Mouse (Mus musculus) urinary bladder, postnatal 36 days (tissue): ENCODE measurements around the gene Zar1l.
"Not testable (repeated sequence)": the region's sequence is repeated elsewhere in the genome, so short reads cannot be mapped to it uniquely, and the experiment has no call there.

Experiments used
- DNase-seq, 2 experiments: peaks; one replicate each; pipeline ENCODE4 v3.0.0; 2022; ENCODE audit warnings: low spot score in 2 of 2, mixed read lengths in 1 of 2

Gene Zar1l

DNA sequence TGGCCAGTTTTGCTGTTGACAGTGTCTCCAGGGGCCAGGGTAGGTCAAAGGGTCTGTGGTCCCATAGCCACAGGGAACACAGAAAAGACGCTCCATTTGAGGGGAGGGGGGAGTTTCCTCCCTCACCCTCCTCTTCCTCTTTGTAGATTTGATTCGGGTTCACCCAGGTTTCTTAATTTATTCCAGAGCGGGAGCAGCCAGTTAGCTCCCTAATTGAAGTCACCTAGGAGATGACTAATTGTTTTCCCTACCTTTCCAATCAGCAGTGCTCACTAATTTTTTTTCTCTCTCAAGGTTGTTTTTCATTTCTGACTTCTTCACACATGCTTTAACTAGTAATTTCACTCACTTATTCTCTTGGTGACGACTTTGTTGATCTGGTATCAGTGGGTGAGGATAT is at the start of gene Zar1l:
Gene Zar1l, minus strand, starts transcription at position 101 of the 400 bp plus-strand sequence.
- no peak for DNase-seq

DNA sequence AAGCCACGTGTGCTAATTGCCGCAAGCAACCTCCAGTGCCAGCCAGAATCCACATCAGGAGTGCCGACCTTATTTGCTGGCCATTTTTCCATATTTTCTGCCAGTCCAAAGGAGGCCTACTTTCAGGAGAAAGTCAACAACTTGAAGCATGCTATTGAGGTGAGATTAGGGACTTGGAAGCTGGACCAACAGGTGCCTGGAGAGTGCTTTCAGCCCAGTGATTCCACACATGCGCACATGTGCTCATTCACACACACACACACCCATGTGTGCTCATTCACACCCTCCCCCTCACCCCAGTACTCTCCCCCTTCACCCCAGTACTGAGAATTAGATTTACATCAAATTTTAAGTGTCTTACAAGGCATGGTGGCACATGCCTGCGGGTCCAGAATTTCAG is 49.0 kb upstream of the Zar1l start:
- no peak for DNase-seq

DNA sequence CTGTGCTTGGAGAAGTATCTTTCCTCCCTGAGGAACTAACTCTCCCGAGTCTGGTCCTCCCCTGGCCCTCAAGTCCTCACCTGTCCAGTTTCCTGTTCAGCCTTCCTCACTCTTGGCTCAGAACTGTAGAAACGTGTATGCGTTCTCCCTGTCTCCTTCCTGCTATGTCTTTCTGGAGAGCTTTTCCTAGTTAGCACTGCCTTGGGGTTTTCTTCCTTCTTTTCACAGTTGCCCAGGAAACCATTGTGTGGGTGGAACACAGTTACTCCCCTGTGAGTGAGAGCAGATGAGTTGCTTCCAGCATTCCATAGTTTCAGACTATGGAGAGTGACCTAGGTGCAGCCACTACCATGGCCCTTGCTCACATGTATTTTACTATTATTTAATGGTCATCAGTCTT is 48.3 kb upstream of the Zar1l start:
- no peak for DNase-seq

DNA sequence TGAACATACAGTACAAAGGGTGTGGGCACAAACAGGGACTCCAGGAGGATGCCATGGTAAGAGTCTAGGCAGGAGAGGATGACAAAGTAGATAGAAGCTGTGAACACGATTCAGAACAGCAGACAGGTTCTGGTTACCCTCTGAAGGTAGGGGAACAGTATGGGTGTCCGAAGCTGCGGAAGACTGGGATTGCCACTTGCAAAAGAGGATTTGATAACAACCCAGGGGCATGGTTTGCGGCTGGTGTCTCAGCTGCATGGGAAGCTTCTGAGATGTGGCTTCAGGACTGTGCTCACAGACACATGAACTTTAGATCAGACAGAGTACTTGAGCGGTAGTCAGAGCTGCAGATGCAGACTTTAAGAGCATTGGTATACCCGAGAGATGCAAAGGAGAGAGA is 46.5 kb upstream of the Zar1l start:
- DNase-seq: no peak

DNA sequence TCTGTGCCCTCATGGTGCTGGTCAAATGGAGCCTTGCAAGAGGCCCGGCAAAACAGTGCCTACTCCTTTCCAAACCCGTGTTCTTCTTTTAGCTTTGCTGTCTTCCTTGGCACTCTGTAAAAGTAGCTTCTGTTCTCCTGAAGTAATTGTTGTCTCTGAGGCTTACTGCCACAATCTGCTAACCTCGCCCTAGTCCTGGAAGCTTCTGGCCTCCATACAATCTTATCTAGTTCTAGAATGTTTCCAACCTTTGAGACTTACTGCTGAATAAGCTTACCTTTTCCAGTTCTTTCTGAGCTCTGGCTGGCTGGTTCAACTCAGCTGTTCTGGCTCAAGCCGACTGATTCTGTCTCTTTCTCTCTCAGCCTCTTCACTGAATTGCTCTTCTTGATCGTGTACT is 43.8 kb upstream of the Zar1l start:
- no peak for DNase-seq

DNA sequence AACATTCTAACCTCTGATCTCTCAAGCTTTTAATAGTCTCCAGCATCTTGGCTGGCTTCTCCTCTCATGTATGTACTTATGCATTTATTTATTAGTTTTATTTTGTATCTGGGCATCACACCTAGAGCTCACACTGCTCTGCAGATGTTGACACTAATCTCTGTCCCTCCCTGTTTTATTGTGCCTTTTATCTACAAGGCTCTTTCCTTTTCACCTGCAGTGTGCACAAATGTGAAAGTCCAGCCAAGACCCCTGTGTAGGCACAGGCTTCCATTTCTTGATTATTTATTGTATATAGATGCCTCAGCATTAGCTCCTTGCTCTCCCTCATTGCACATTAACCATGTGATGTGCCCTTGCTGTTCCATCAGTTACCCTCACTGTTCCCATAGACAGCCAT is 43.4 kb upstream of the Zar1l start:
- no peak for DNase-seq

DNA sequence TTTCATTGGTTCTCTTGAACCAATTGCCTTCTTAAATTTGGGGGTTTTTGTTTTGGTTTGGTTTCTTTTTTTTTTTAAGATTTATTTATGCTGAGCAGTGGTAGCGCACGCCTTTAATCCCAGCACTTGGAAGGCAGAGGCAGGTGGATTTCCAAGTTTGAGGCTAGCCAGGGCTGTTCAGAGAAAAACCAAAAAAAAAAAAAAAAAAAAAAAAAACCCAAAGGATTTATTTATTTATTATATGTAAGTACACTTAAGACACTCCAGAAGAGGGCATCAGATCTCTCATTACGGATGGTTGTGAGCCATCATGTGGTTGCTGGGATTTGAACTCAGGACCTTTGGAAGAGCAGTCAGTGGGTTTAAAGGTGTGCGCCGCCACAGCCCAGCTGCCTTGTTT is 42.9 kb upstream of the Zar1l start:
- DNase-seq: no peak

DNA sequence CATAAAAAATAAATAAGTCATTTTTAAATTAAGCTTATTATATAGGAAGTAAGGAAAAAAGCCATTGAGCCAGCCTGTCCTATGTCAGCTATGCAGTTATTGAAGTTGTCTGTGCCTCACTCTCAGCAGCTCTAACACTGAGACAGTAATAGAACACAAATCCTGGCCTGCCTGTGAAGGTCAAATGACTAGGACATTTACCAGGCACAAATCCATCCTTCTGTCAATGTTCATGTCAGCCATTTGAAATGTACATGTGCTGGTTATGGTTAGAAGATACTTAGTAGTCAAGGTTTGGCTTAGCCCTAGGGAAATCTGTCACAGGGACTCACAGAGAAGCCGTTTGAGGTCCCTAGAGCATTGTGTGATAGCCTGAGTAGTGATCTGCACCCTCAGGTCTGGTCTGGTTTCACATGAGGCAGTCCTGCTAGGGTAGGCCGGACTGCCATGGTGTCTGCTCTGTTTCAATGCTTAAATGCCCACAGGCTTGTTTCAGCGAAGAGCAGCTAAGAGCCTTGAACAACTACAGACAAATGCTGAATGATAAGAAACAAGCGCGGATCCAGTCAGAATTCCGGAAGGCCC is 41.6 kb upstream of the Zar1l start:
- DNase-seq: no peak

DNA sequence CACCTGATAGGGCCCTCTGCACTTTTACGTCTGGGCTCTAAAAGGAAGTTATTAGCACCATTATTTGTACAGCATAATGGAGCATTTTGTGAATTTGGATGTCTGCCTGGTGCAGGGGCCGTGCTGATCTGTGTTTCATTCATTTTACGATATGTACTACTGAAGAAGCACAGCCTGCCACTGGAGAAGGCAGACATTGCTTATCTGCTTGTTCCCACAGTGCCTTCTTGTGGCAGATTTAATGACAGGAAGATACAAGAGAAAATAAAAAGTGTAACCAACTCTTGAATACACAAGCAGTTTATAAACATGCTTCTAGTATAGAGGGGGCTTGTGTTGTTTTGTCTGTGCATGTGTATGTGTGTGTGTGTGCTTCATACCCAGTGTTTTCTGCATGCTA is 33.7 kb upstream of the Zar1l start:
- DNase-seq: no peak

DNA sequence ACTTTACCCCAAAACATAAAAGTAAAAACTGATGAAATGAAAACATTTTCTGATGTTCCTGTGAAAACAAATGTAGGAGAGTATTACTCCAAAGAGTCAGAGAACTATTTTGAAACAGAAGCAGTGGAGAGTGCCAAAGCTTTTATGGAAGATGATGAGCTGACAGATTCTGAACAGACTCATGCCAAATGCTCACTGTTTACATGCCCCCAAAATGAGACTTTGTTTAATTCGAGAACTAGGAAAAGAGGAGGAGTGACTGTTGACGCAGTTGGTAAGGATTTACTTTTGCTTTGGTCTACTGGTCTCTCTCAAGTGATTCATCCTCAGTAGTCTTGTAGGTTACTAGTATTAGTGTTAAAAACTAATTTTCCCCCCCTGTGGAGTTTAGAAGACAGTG is 25.2 kb upstream of the Zar1l start:
- no peak for DNase-seq

DNA sequence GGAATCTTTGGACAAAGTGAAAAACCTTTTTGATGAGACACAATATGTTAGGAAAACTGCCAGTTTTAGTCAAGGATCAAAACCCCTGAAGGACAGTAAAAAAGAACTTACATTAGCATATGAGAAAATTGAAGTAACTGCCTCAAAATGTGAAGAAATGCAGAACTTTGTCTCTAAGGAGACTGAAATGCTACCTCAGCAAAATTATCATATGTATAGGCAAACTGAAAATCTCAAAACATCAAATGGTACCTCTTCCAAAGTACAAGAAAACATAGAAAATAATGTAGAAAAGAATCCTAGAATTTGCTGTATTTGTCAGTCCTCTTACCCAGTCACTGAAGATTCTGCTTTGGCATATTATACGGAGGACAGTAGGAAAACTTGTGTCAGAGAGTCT is 23.3 kb upstream of the Zar1l start:
- no peak for DNase-seq

DNA sequence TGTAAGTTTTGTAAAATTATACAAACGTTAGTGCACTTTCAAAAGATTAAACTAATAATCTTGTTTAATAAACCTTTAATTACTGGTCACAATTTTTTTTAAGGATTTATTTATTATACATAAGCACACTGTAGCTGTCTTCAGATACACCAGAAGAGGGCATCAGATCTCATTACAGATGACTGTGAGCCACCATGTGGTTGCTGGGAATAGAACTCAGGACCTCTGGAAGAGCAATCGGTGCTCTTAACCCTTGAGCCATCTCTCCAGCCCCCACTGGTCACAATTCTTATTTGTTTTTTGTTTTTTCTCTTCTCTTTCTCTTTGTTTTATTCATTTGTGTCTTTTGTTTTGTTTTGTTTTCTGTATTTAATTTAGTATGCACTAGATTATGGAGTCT is 7.3 kb upstream of the Zar1l start:
- DNase-seq: no peak

DNA sequence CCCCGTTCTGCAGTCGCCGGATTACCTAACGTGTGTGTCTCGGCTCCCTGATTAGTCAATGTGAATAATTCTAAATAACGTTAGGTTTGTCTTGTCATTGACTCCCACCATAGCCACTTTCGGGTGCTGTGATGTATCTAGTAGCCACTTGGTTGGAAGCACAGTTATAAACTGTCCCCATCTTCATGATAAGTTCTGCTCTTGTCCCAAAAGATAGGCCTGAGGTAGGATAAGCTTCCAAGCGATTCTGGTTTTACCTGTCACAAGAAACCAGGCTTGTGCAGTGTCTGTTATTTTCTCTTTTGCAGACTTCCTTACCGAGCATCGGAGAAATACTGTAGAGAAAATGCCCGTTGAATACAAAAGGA is 4.9 kb upstream of the Zar1l start:
- DNase-seq: no peak

DNA sequence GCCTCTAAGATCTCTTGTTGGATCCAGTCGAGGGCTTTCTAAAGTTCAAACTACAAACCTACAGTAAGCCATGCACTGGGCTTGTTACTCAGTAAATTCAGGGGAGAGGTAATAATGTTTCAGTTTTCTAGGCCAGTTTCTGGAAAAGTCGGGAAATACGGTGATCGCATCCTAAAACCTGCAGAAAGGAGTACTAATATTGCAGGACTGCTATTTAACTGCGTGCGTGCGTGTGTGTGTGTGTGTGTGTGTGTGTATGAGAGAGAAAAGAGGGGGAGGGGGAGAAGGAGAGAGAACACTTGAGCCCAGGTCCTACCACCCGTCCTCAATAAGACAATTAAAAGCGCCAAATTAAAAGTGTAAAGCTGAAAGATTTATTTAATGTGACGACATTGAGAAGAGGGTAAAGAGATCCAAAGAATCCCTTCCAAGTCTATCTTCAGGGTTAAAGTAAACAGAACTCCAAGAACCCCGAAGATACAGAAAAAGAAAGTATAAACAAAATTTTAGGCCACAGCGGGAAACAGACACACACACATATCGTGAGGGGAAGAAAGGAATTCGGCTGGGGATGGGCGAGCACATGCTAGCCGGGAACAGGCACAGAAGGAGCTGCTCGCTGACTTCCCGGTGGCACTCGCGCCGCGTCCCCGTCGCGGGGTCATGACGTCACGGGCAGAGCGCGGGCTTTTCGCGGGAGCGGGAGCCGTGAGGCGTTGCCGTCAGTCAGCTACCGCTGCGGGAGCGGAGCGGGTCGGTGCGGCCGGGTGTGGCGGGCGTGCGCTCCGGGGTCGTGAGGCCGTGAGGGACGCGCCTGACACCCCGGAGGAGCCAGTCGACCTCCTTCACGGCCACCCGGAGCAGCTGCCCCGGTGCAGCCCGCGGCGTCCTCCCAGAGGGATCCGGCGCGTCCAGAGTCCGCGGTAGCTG is 4.2 kb upstream of the Zar1l start, which contains the start of gene Brca2:
Gene Brca2, plus strand, starts transcription at position 694 of the 930 bp plus-strand sequence.
- peak; percentile 87 to 91 for DNase-seq

DNA sequence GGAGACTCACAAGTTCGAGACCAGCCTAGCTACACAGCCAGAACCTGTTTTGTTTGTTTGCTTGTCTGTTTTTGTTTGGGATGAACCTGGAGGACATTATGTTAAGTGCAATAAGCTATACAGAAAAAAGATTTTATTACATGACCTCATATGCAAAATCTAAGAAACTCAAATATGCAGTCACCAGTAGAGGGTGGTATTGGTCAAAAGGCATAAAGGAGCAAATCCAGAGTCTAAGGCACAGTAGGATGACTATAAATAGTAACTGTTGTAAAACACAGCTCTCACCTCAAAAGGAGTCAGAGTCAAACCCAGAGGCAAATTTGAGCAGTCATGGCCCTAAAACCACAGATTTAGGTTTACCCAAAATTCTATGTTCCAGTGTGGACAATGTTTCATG is 1.6 kb upstream of the Zar1l start:
- no peak for DNase-seq

DNA sequence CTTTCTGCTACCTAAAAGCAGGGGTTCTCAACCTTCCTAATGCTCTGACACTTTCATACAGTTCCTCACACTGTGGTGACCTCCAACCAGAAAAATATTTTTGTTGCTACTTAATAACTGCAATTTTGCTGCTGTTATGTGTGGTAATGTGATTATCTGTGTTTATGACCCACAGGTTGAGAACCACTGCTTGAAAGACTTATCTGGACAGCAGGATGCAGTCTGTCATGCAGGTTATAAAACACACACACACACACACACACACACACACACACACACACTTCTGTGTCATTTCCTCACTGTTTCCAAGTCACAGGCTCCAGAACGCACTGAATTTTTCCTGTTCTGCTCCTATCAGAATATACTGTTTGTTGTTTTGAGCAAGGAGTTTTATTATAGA is 3.9 kb downstream of the Zar1l start:
- DNase-seq: no peak

DNA sequence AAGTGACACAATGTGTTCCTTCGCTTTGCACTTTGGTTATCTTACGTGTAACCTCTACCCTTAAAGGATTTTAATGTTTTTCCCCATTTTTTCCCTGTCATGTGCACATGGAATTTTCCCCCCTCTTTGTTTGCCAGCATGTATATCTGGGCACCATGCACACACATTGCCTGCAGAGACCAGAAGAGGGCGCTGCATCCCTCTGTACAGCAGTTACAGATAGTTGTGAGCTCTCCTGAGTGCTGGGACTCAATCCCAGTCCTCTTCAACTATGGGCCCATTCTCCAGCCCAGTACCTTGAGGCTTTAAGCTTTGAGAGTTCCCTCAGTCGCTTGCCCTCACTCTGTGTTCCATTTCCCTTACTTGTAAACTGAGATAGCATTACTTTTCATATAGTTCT is 4.7 kb downstream of the Zar1l start:
- DNase-seq: no peak

DNA sequence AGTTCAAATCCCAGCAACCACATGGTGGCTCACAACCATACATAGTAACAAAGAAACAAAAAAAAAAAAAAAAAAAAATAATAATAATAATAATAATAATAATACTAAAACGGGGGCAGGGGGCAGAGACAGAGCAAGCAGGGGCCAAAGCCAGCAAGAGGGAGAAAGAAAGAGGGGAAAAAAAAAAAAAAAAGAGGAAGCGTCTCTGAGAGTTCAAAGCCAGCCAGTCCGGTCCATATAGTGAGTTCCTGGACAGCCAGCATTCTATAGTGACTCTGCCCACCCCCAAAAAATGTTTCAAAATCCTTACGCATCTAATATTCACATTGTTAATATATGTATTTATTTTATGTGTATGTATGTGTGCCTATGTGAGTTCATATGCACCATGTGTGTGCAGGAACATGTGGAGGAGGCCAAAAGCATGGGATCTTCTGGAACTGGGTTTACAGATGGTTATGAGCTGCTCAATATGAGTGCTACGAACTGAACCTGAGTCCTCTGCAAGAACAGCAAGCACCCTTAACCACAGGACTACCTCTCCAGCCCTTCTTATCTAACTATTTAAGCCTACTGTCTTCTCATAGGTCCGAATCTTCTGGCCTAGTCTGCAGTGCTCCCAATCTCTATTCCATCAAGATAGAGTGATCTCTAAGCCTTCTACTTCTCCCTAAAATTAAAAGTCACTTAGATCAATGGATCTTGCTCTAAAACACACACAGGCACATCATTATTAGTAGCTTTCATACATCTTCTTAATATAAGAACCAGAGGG is 7.3 kb downstream of the Zar1l start:
- DNase-seq: no peak

DNA sequence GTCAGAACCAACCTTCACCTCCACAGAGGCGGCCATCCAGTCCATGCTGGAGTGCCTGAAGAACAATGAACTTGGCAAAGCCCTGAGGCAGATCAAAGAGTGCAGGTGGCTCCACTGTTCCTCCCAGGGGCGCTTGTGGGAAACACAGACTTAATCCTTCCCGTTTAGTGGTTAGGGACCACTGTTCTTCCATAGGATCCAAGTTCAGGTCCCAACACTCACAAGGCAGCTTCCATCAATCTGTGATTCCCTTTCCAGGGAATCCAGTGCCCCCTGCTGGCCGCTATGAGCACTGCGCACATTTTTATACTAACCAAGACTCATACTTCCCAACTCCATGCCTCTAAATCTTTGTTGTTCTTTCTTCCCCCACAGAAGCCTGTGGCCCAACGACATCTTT is 22.2 kb downstream of the Zar1l start:
- peak; percentile 8 to 16 for DNase-seq

DNA sequence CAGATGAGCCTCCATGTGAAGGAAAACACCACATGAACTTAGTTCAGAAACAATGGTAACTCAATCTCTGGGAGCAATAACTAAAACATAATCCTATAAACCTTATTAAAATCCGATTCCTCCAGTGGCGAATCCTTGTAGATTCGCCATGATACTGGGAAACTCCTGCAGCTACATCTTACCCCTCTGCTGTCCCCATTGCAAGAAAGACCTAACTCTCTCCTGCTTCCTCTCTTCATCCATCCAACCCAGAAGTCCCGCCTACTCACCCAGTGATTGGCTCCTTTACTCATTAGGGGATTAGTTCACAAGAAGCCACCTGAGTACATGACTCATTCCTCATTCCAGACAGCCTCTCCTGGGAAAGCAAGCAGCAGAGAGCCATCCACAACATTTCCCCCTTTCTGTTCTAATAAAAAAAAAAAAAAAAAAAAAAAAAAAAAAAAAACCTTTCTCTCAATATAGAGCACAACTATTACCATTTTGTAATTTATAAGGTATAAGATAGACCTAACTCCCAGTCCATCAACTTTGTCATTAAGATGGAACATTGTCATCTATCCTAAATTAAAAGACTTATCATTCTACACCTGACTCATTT is 26.3 kb downstream of the Zar1l start:
- DNase-seq: not testable (repeated sequence)

DNA sequence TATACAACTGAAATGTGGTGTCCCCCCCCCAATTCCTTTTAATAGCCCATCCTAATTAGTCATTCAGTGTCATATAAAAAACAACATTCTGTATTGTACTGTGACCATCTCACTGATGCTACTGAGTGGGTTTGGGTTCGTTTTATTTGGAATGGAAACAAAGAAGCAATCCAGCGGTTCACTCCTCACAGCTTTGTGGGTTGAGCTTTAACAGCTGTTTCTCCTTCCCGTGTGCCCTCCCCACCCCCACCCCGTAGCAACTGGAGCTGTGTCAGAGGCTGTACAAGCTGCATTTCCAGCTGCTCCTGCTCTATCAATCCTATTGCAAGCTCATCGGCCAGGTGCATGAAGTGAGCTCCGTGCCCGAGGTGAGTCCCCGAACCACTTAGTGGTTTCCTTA is 27.1 kb downstream of the Zar1l start:
- DNase-seq: no peak

DNA sequence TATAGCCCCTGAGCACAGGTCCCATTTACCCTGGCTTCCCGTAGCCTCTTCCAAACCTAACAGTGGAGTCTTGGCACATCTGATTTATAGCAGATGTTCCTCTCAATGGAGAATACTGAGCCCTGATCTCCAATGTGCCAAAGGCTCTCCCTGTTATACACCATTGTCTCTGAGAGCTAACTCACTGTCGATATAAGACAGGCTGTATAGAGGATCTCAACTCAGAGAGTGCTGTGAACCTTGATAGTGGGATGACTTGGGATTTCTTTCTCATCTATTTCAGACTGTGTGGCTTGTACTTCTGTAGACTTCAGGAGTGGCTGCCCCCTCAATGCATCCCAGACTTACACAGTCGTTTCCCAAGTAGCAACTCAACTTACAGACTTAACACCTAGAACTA is 27.7 kb downstream of the Zar1l start:
- no peak for DNase-seq
